Mouse (Mus musculus): ENCODE results near the gene Picalm. TPM values are rescaled to one million over a fixed set of nuclear protein-coding genes. Genes with fewer than 3 reads are reported as not detected.
A peak's percentile ranks its signal among the peaks of the same experiment; 100 is the strongest.

The Picalm gene
- polyA plus RNA-seq, 1 experiment from 2014 or later = 30.6 TPM

- WGBS (ENCODE audit: insufficient replicate concordance) = 71% methylated on average over 10 of the region's 10 CpGs
- TF ChIP-seq CTCF (IDR thresholded peaks at IDR 0.05; ENCODE audit: low read depth) (no peak), EP300 (IDR thresholded peaks at IDR 0.05; ENCODE audit: low read depth) (no peak)
- Histone ChIP-seq H3K27me3 (ENCODE audit: insufficient read depth, low read length) (no peaks in the 10 kb centered on the region), H3K4me1 (ENCODE audit: insufficient read depth) (no peaks in the 10 kb centered on the region), H3K9me3 (ENCODE audit: low read length) (no peaks in the 10 kb centered on the region), H3K4me2 (ENCODE audit: low read depth, low read length) (0 out of 2 replicates have a peak overlapping the region, but pooled peaks have one; percentile 3), H3K36me3 (replicated peaks; ENCODE audit: insufficient read depth, low read length) (no peaks in the 10 kb centered on the region), H3K27ac (ENCODE audit: low read depth) (no peak overlapping the region), H3K4me3 (ENCODE audit: low read depth, low read length) (no peak overlapping the region), H3K9ac (replicated peaks) (no peak overlapping the region)
- ATAC-seq (no peak), DNase-seq (no peak)
Observed at GRCm38 (mm10) chr7:90099248-90099647, 30.8 kb upstream of the Picalm start.

- no peak overlapping the region for H3K27ac ChIP-seq (ENCODE audit: low read depth)
- no peak overlapping the region for H3K4me3 ChIP-seq (ENCODE audit: low read depth, low read length)
- TF ChIP-seq EP300 (IDR thresholded peaks at IDR 0.05; ENCODE audit: low read depth) (no peak), CTCF (IDR thresholded peaks at IDR 0.05; ENCODE audit: low read depth) (no peak)
- H3K9me3 ChIP-seq (ENCODE audit: low read length) = no peaks in the 10 kb centered on the region
- WGBS (ENCODE audit: insufficient replicate concordance) = 81% methylated on average over 3 of the region's 3 CpGs
- H3K36me3 ChIP-seq (replicated peaks; ENCODE audit: insufficient read depth, low read length) = no peaks in the 10 kb centered on the region
- H3K27me3 ChIP-seq (ENCODE audit: insufficient read depth, low read length) = no peaks in the 10 kb centered on the region
- H3K9ac ChIP-seq (replicated peaks) = no peak overlapping the region
- ATAC-seq = no peak
- H3K4me2 ChIP-seq (ENCODE audit: low read depth, low read length) = no peak overlapping the region
- no peak for DNase-seq
- no peaks in the 10 kb centered on the region for H3K4me1 ChIP-seq (ENCODE audit: insufficient read depth)
Observed at GRCm38 (mm10) chr7:90100614-90101160, 29.3 kb upstream of the Picalm start.

GRCm38 (mm10) chr7:90116100-90116499 lies 13.9 kb upstream of the Picalm start:
- ATAC-seq = no peak
- Histone ChIP-seq H3K36me3 (replicated peaks; ENCODE audit: insufficient read depth, low read length) (no peaks in the 10 kb centered on the region), H3K27me3 (ENCODE audit: insufficient read depth, low read length) (no peaks in the 10 kb centered on the region), H3K9ac (replicated peaks) (no peak overlapping the region), H3K4me2 (ENCODE audit: low read depth, low read length) (no peak overlapping the region), H3K9me3 (ENCODE audit: low read length) (0 out of 2 replicates have a peak, but pooled peaks cover 2% of the 10 kb centered on the region), H3K27ac (ENCODE audit: low read depth) (no peak overlapping the region), H3K4me3 (ENCODE audit: low read depth, low read length) (no peak overlapping the region), H3K4me1 (ENCODE audit: insufficient read depth) (no peaks in the 10 kb centered on the region)
- 92% methylated on average over 2 of the region's 2 CpGs for WGBS (ENCODE audit: insufficient replicate concordance)
- no peak for DNase-seq
- TF ChIP-seq CTCF (IDR thresholded peaks at IDR 0.05; ENCODE audit: low read depth) (no peak), EP300 (IDR thresholded peaks at IDR 0.05; ENCODE audit: low read depth) (no peak)

GRCm38 (mm10) chr7:90120106-90120505 lies 9.9 kb upstream of the Picalm start:
- TF ChIP-seq CTCF (IDR thresholded peaks at IDR 0.05; ENCODE audit: low read depth) (no peak), EP300 (IDR thresholded peaks at IDR 0.05; ENCODE audit: low read depth) (no peak)
- H3K9me3 ChIP-seq (ENCODE audit: low read length) = no peaks in the 10 kb centered on the region
- H3K9ac ChIP-seq (replicated peaks) = no peak overlapping the region
- no peak overlapping the region for H3K4me2 ChIP-seq (ENCODE audit: low read depth, low read length)
- no peaks in the 10 kb centered on the region for H3K27me3 ChIP-seq (ENCODE audit: insufficient read depth, low read length)
- H3K4me1 ChIP-seq (ENCODE audit: insufficient read depth) = no peaks in the 10 kb centered on the region
- no peaks in the 10 kb centered on the region for H3K36me3 ChIP-seq (replicated peaks; ENCODE audit: insufficient read depth, low read length)
- ATAC-seq = no peak
- H3K4me3 ChIP-seq (ENCODE audit: low read depth, low read length) = no peak overlapping the region
- WGBS (ENCODE audit: insufficient replicate concordance) = 73% methylated on average over 4 of the region's 4 CpGs
- no peak overlapping the region for H3K27ac ChIP-seq (ENCODE audit: low read depth)
- no peak for DNase-seq

GRCm38 (mm10) chr7:90124991-90125390 lies 5.0 kb upstream of the Picalm start:
- Histone ChIP-seq H3K4me3 (ENCODE audit: low read depth, low read length) (no peak overlapping the region), H3K9ac (replicated peaks) (no peak overlapping the region), H3K27me3 (ENCODE audit: insufficient read depth, low read length) (no peaks in the 10 kb centered on the region), H3K4me2 (ENCODE audit: low read depth, low read length) (no peak overlapping the region), H3K27ac (ENCODE audit: low read depth) (no peak overlapping the region), H3K36me3 (replicated peaks; ENCODE audit: insufficient read depth, low read length) (no peaks in the 10 kb centered on the region), H3K4me1 (ENCODE audit: insufficient read depth) (peaks cover 7% of the 10 kb centered on the region; the same call in 1 of the 2 replicates), H3K9me3 (ENCODE audit: low read length) (no peaks in the 10 kb centered on the region)
- DNase-seq = no peak
- TF ChIP-seq CTCF (IDR thresholded peaks at IDR 0.05; ENCODE audit: low read depth) (no peak), EP300 (IDR thresholded peaks at IDR 0.05; ENCODE audit: low read depth) (no peak)
- no peak for ATAC-seq
- 86% methylated on average over 5 of the region's 5 CpGs for WGBS (ENCODE audit: insufficient replicate concordance)

GRCm38 (mm10) chr7:90128631-90129200 lies 1.3 kb upstream of the Picalm start:
- WGBS (ENCODE audit: insufficient replicate concordance) = 60% methylated on average over 8 of the region's 8 CpGs
- H3K4me1 ChIP-seq (ENCODE audit: insufficient read depth) = peaks cover 7% of the 10 kb centered on the region; the same call in 1 of the 2 replicates
- no peaks in the 10 kb centered on the region for H3K9me3 ChIP-seq (ENCODE audit: low read length)
- no peaks in the 10 kb centered on the region for H3K36me3 ChIP-seq (replicated peaks; ENCODE audit: insufficient read depth, low read length)
- ATAC-seq (no peak), DNase-seq (no peak)
- no peak for TF ChIP-seq EP300 (IDR thresholded peaks at IDR 0.05; ENCODE audit: low read depth)
- no peak for TF ChIP-seq CTCF (IDR thresholded peaks at IDR 0.05; ENCODE audit: low read depth)
- peak overlapping the region; percentile 92 for H3K4me2 ChIP-seq (ENCODE audit: low read depth, low read length)
- peak overlapping the region; percentile 100 for H3K27ac ChIP-seq (ENCODE audit: low read depth)
- H3K4me3 ChIP-seq (ENCODE audit: low read depth, low read length) = peak overlapping the region; percentile 91
- H3K9ac ChIP-seq (replicated peaks) = peak overlapping the region; percentile 90
- H3K27me3 ChIP-seq (ENCODE audit: insufficient read depth, low read length) = no peaks in the 10 kb centered on the region
